Mouse (Mus musculus) C2C12 (cell line): ENCODE measurements at regions not wholly inside any gene's neighbourhood (a gene's known extent, or its start where the extent isn't known, plus 50 kb on each side); places are given as distances from the start of the nearest gene placed in this dataset.

ENCODE experiments used
- CEBPB ChIP-seq: IDR thresholded peaks from one replicate; pipeline ENCODE4 v1.6.1; 2011; ENCODE audit warnings: low read depth, mild to moderate bottlenecking, control low read depth, moderate library complexity
- CTCF ChIP-seq: IDR thresholded peaks from one replicate; pipeline ENCODE4 v1.5.1; 2011; ENCODE audit not compliant: control insufficient read depth, insufficient read depth, insufficient read length
- MAX ChIP-seq: IDR thresholded peaks from one replicate; pipeline ENCODE4 v1.6.1; 2011; ENCODE audit warnings: mild to moderate bottlenecking, control low read depth
- MYOD1 ChIP-seq: IDR thresholded peaks from one replicate; pipeline ENCODE4 v1.6.1; 2011; ENCODE audit warnings: low read depth; ENCODE audit not compliant: control insufficient read depth, insufficient read length
- MYOG ChIP-seq: IDR thresholded peaks from one replicate; pipeline ENCODE4 v1.6.1; 2011; ENCODE audit not compliant: control insufficient read depth, insufficient read length; ENCODE audit errors: extremely low read depth
- USF1 ChIP-seq: IDR thresholded peaks from one replicate; pipeline ENCODE4 v1.6.1; 2011; ENCODE audit warnings: low read depth, mild to moderate bottlenecking, control low read depth, moderate library complexity

DNA sequence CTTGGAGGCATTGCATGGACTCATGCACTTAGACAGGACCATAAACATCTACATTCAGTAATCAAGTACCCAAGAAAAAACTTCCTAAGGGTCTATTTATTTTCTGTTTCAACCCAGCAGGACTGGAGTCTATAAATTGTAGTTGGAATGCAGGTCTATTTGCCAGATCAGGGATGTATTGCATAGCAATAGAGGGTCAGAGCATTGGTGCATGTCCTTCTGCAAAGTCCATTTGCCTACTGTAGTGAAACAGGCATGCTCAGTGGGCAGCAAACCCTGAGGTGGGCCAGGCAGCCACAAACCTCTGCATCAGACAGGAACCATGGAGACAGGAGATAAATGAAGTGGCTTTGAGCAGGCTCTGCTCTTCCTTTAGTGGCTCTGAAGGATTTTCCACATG, 386.5 kb upstream of the Tenm4 start:
- TF ChIP-seq CTCF, result no peak
- no peak for TF ChIP-seq MAX
- no peak for TF ChIP-seq MYOD1
- TF ChIP-seq MYOG, result no peak
- no peak for TF ChIP-seq USF1
- no peak for TF ChIP-seq CEBPB
